Mouse (Mus musculus) embryo, embryonic 11.5 days (tissue): ENCODE results near the gene Havcr1.
"Not testable (repeated sequence)": the region's sequence is repeated elsewhere in the genome, so short reads cannot be mapped to it uniquely, and the experiment has no call there.

ENCODE experiments used
- DNase-seq: peaks from one replicate; pipeline ENCODE4 v3.0.0-alpha.2; 2012; ENCODE audit warnings: low read depth, low spot score

Havcr1 gene

GRCm38 (mm10) chr11:46735076-46735475 is at the start of gene Havcr1:
Gene Havcr1, plus strand, starts transcription at chr11:46735080.
- DNase-seq: not testable (repeated sequence)

GRCm38 (mm10) chr11:46690136-46690535 is 44.7 kb upstream of the Havcr1 start:
- DNase-seq: no peak

- DNase-seq: not testable (repeated sequence)
Measured at GRCm38 (mm10) chr11:46695849-46696248, 39.0 kb upstream of the Havcr1 start.

GRCm38 (mm10) chr11:46697433-46698277 is 37.2 kb upstream of the Havcr1 start:
- no peak for DNase-seq

- DNase-seq: no peak
Measured at GRCm38 (mm10) chr11:46698278-46698655, 36.6 kb upstream of the Havcr1 start.

- no peak for DNase-seq
Measured at GRCm38 (mm10) chr11:46698830-46699229, 36.0 kb upstream of the Havcr1 start.

GRCm38 (mm10) chr11:46706664-46707356 is 28.1 kb upstream of the Havcr1 start, which contains the start of gene Timd2:
Gene Timd2, minus strand, starts transcription at chr11:46707061.
- DNase-seq: no peak

- DNase-seq: no peak
Measured at GRCm38 (mm10) chr11:46731541-46732070, 3.3 kb upstream of the Havcr1 start.

GRCm38 (mm10) chr11:46733242-46733789 is 1.6 kb upstream of the Havcr1 start:
- no peak for DNase-seq

- DNase-seq: no peak
Measured at GRCm38 (mm10) chr11:46734617-46735016, 263 bp upstream of the Havcr1 start.

GRCm38 (mm10) chr11:46739501-46739900 is 4.6 kb downstream of the Havcr1 start:
- DNase-seq: no peak

GRCm38 (mm10) chr11:46740886-46741285 is 6.0 kb downstream of the Havcr1 start:
- no peak for DNase-seq

- DNase-seq: no peak
Measured at GRCm38 (mm10) chr11:46741716-46742115, 6.8 kb downstream of the Havcr1 start.

GRCm38 (mm10) chr11:46747996-46748395 is 13.1 kb downstream of the Havcr1 start:
- no peak for DNase-seq

- no peak for DNase-seq
Measured at GRCm38 (mm10) chr11:46753662-46754061, 18.8 kb downstream of the Havcr1 start.

- DNase-seq: no peak
Measured at GRCm38 (mm10) chr11:46754669-46755068, 19.8 kb downstream of the Havcr1 start.

GRCm38 (mm10) chr11:46755714-46756113 is 20.8 kb downstream of the Havcr1 start:
- not testable (repeated sequence) for DNase-seq

GRCm38 (mm10) chr11:46776879-46777278 is 42.0 kb downstream of the Havcr1 start:
- DNase-seq: no peak

GRCm38 (mm10) chr11:46779811-46780210 is 44.9 kb downstream of the Havcr1 start:
- DNase-seq: no peak

GRCm38 (mm10) chr11:46804440-46804839 is 69.6 kb downstream of the Havcr1 start:
- DNase-seq: no peak

- DNase-seq: no peak
Measured at GRCm38 (mm10) chr11:46810511-46810910, 75.6 kb downstream of the Havcr1 start, which contains the start of gene Timd4. Gene Timd4, plus strand, starts transcription at chr11:46810800.

- no peak for DNase-seq
Measured at GRCm38 (mm10) chr11:46817692-46818091, 82.8 kb downstream of the Havcr1 start.
